Mouse (Mus musculus) Patski (cell line): Measurements from ENCODE around the gene Mgarp. TPM values are rescaled to one million over a fixed set of nuclear protein-coding genes. Genes with fewer than 3 reads are reported as not detected.
"Not testable (repeated sequence)": the region's sequence is repeated elsewhere in the genome, so short reads cannot be mapped to it uniquely, and the experiment has no call there.

Source experiments
- ATAC-seq: fragments of 100-300 bp; one replicate; pipeline ENCODE4 v1.8.0; 2021
- CTCF ChIA-PET: fragments of 350-600 bp; sonication (Branson Sonifier 250); formaldehyde crosslinking; loops from one replicate; lab custom pipeline; 2022; ENCODE audit warnings: inconsistent platforms; lab: Charles Lee
- POLR2A ChIA-PET: fragments of 350-600 bp; sonication (Branson Sonifier 250); formaldehyde crosslinking; loops from one replicate; lab custom pipeline; 2022; ENCODE audit warnings: antibody characterized with exemption, inconsistent platforms; lab: Charles Lee
- DNase-seq: peaks from one replicate; pipeline ENCODE4 v3.0.0-alpha.2; 2011; ENCODE audit warnings: low read depth, low spot score
- H3K27me3 ChIP-seq: fragments of 371-371 bp; one replicate; pipeline ENCODE4 v1.5.1; 2021
- CTCF ChIP-seq: fragments of 100-300 bp; IDR thresholded peaks from one replicate; pipeline ENCODE4 v1.5.1; 2021
- in situ Hi-C: fragments of 300-500 bp; cut with MboI; formaldehyde crosslinking; loops from 3 replicates; pipeline ENCODE4 v1.11.1; 2018; ENCODE audit warnings: low pct_unique_long_range_greater_than_20kb, mixed read lengths
- polyA plus RNA-seq: library from polyadenylated mRNA; unstranded; gene quantifications from one replicate; pipeline ENCODE4 v1.2.3, GENCODE M21; 2021

The Mgarp gene
- polyA plus RNA-seq: 0.85 TPM

DNA sequence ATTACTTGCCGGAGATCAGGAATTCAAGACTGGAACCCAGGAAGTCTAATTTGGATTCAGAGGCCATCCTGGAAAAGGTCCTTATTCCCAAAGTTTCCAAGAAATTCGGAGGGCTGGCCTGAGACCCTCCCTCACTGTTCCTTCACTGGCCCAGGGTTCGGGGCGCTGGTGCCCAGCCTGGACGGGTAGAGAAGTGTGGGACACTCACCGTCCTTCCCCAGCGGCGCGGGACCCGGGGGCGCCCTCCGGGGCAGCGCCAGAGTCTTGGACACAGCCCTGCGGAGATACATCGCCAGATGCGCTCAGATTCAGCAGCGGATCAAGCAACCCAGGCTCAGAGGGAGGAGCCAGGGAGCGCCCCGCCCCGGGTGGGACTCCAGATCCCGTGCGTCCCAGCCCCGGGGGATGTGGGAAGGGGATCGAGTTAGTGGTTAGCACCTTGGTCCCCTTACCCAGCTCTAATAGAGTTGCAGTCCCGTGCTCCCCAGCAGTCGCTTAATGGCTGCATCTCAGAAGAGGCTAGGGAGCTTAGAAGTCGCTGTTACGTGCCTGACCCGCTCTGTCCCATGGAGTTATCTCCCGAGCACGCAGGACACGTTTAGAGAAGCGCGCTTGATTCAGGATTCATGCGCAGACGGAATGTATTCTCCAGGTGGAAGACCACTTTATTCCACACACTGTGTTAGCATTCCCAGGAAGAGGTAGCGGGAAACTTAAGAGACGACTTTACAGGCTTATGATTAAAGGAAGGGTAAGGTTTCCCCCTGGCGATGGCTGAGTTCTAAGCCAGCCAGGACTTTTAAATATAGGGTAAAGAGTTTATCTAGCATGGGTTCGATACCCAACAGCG lies at the start of gene Mgarp:
Gene Mgarp, minus strand, starts transcription at position 520 of the 850 bp plus-strand sequence.
- TF ChIP-seq CTCF: no peak

DNA sequence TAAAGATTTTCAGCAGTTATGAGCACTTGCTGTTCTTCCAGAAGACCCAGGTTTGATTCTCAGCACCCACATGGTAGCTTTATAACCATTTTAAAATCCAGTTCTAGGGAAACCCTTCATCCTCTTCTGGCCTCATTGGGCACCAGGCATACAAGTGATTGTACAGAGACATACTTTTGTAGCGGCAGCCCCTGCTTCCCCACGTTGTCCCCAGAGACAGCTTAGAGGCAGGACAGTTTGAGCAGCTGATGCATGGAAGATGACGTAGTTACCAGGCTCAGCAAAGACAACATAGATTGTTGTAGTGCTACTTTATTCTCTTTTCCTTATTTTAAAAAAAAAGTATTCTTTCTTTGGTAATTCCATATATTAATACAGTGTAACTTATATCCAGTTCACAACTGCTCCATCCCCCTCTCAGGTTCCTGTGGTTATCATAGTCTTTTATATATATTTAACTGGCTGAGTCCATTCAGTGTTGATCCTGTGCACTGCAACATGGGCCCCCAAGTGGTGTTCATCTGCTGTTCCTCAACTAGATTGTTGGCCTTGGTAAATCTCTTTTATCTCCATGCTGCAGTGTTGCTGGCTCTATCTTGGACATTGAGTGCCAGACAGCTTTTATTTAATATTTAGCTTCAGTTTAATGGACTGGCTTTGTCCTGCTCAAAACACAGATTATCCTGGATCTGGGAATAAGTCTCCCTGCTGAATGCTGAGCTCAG lies 38.5 kb upstream of the Mgarp start:
- ChIA-PET POLR2A (interaction anchor here (2.3 kb wide), 1 partner anchor 12 kb away, joined by 6 read pairs; no protein-coding TSS in a partner anchor), CTCF (interaction anchor here (0.9 to 1.9 kb wide), 4 partner anchors 11 to 82 kb away, joined by 3 to 4 read pairs (median 3); no protein-coding TSS in a partner anchor)
- ATAC-seq (no peak), DNase-seq (no peak)
- no peaks in the 10 kb centered on the region for H3K27me3 ChIP-seq
- in situ Hi-C loops: no loop called here
- TF ChIP-seq CTCF: no peak

More for the DNA sequence above, at the start of gene Mgarp:
- in situ Hi-C loops: no loop called here
- CTCF ChIA-PET: interaction anchor here (0.7 to 2.0 kb wide), 6 partner anchors 8 to 25 kb away, joined by 3 to 6 read pairs (median 4); partner anchors contain the start of gene Ndufc1
- H3K27me3 ChIP-seq: no peaks in the 10 kb centered on the region
- DNase-seq: no peak
- peak; percentile 81 for ATAC-seq
- POLR2A ChIA-PET: no interaction called here

DNA sequence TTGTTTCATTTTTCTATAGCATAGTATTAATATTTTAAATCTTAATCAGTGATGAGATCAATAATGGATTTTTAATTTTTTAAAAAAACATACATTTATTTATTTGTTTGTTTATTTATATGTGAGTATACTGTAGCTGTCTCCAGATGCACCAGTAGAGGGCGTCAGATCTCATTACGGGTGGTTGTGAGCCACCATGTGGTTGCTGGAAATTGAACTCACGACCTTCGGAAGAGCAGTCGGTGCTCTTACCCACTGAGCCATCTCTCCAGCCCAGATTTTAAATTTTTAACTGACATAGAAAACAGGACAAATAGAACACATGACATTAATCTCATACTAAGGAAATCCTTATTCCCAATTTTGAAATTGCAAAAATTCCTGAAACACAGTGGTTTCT lies 37.8 kb upstream of the Mgarp start:
- H3K27me3 ChIP-seq, ATAC-seq, DNase-seq, in situ Hi-C loops: not testable (repeated sequence)
- ChIA-PET POLR2A (interaction anchor here (2.3 kb wide), 1 partner anchor 12 kb away, joined by 6 read pairs; no protein-coding TSS in a partner anchor), CTCF (interaction anchor here (0.9 to 1.5 kb wide), 3 partner anchors 11 to 82 kb away, joined by 3 read pairs; no protein-coding TSS in a partner anchor)
- peak; percentile 56 for TF ChIP-seq CTCF

DNA sequence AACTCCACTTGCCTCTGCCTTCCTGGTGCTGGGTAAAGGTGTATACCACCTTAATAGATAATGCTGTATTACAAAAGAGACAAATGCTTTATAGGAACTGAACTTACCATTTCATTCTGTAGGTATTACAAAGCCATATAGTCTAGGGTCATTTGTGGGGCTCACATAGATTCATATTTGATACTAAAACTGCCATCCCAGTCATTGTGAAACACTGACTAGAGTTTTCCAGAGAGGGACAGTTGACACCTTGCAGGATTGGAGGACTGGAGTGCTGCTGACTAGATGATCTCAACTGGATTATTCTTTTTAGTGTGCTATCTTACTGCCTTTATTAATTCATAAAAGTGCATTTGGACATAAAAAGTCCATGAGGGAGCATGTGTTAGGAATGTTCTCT lies 28.9 kb upstream of the Mgarp start:
- POLR2A ChIA-PET: no interaction called here
- CTCF ChIA-PET: no interaction called here
- H3K27me3 ChIP-seq: no peaks in the 10 kb centered on the region
- ATAC-seq (no peak), DNase-seq (no peak)
- in situ Hi-C loops: no loop called here
- TF ChIP-seq CTCF: no peak

DNA sequence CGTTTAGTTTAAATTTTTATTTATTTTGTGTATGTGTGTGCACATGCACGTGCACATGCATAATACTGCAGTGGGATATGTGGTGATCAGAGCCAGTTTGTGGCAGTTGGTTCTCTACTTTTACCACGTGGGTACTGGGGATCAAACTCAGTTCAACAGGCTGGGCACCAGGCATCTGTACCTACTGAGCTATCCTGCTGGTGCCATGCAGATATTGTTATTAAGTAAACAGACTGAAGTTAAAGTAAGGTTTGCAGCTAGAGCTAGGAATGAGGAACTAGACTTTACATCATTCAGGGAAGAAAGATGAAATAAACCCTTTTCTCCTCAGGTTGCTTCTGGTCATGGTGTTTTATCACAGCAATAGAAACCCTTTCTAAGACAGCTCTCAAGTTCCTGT lies 25.4 kb upstream of the Mgarp start:
- TF ChIP-seq CTCF: no peak
- ATAC-seq: no peak
- DNase-seq: no peak
- ChIA-PET CTCF (interaction anchor here (1.3 to 2.3 kb wide), 5 partner anchors 10 to 59 kb away, joined by 3 to 11 read pairs (median 4); partner anchors contain the start of gene Ndufc1), POLR2A (interaction anchor here (2.4 kb wide), 1 partner anchor 12 kb away, joined by 6 read pairs; no protein-coding TSS in a partner anchor)
- in situ Hi-C loops: no loop called here
- H3K27me3 ChIP-seq: no peaks in the 10 kb centered on the region

DNA sequence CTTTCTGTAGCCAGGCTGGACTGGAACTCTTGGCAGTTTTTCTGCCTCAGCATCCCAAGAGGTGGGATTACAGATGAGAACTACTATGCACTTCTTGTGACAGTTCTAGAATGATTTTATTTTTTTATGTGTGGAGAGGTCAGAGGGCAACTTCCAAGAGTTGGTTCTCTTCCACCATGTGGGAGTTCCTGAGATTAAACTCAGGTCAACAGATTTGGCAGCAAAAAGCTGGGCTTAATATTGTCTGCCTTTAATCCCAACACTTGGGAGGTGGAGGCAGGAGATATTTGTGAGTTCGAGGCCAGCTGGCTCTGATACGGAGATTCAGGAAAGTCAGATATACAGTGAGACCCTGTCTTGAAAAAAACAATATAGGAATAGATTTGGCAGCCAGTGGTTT lies 21.4 kb upstream of the Mgarp start:
- ATAC-seq (no peak), DNase-seq (no peak)
- CTCF ChIA-PET: interaction anchor here (1.5 kb wide), 1 partner anchor 8 kb away, joined by 4 read pairs; no protein-coding TSS in a partner anchor
- POLR2A ChIA-PET: interaction anchor here (0.7 kb wide), 2 partner anchors 9 to 20 kb away, joined by 3 read pairs; partner anchors contain the start of gene Ndufc1
- in situ Hi-C loops: no loop called here
- no peaks in the 10 kb centered on the region for H3K27me3 ChIP-seq
- TF ChIP-seq CTCF: no peak

DNA sequence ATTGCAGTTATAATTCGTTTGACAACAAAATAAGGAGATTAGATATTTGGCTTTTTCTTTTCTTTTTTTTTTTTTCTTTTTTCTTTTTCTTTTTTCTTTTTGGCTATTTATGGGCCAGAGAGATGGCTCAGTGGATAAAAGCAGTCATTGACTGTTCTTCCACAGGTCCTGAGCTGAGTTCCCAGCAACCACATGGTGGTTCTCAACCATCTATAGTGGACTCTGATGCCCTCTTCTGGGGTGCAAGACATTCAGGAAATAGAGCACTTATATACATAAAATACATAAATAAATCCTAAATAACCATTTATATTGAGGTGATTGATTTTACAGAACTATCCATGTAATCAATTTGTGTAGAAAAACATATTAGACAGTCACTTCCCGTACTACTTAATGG lies 20.9 kb upstream of the Mgarp start:
- ATAC-seq (no peak), DNase-seq (no peak)
- POLR2A ChIA-PET: interaction anchor here (0.7 kb wide), 3 partner anchors 20 to 781 kb away, joined by 3 read pairs; no protein-coding TSS in a partner anchor
- CTCF ChIA-PET: interaction anchor here (1.5 kb wide), 1 partner anchor 9 kb away, joined by 4 read pairs; no protein-coding TSS in a partner anchor
- in situ Hi-C loops: no loop called here
- TF ChIP-seq CTCF: no peak
- no peaks in the 10 kb centered on the region for H3K27me3 ChIP-seq

DNA sequence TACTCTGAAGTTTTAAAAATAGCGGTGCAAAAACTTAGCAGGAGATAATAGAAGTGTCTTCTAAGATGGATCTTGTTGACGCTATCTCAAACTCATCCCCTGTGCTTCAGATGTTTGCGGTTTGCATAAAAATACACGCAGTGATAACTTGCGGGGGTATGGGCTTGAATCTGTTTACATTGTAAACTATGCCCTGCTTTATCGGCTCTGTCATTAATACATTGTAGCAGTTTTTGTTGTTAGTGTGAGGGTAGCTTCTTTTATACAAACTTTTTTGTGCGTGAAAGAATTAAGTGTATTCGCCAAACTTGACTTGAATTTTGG lies 20.6 kb upstream of the Mgarp start:
- ATAC-seq (no peak), DNase-seq (no peak)
- no peak for TF ChIP-seq CTCF
- ChIA-PET POLR2A (interaction anchor here (0.7 kb wide), 2 partner anchors 40 to 782 kb away, joined by 3 read pairs; no protein-coding TSS in a partner anchor), CTCF (interaction anchor here (1.5 kb wide), 1 partner anchor 9 kb away, joined by 4 read pairs; no protein-coding TSS in a partner anchor)
- in situ Hi-C loops: no loop called here
- no peaks in the 10 kb centered on the region for H3K27me3 ChIP-seq

DNA sequence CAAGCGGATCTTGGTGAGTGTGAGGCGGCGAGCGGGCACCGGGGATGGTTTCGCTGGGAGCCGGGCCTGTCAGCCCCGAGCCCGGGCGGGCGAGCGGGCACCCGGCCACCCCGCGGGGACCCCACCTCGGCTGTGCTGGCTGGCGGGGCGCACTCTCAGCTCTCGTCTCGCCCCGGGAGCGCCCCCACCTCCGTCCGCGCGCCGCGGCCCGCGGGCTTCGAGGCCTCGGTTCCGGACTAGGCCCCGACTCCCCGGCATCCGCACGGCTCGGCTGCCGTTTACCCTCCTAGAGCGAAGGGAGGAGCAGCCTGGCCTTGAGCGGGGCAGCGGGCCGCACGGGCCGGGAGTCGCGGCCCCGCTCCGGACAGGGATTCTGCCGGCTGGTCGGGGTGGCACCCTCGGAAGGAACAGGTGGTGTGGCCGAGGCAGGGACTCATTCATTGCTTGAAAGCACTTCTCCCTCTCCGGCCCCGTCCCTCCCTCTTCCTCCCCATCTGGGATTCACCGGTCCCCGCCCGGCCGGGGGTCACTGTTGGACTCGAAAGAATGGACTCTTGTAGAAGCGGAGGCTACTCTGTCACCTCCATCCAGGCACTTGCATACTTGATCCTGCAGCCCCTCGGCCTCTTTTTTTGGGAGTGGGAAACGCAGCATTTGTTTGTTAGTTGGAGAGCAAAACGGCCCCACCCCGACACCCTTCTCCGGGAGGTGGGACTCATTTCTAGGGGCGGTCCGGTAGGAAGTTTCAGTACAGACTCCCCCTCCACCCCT lies 20.0 kb upstream of the Mgarp start:
- CTCF ChIA-PET: no interaction called here
- in situ Hi-C loops: no loop called here
- no peak for TF ChIP-seq CTCF
- no peaks in the 10 kb centered on the region for H3K27me3 ChIP-seq
- ATAC-seq (peak; percentile 44), DNase-seq (no peak)
- POLR2A ChIA-PET: interaction anchor here (0.7 kb wide), 3 partner anchors 40 to 782 kb away, joined by 3 to 4 read pairs (median 3); no protein-coding TSS in a partner anchor
